Mouse (Mus musculus): ENCODE measurements around the gene Det1. TPM values are rescaled to one million over a fixed set of nuclear protein-coding genes. Genes with fewer than 3 reads are reported as not detected.

Gene Det1
- 12.7 to 19.9 TPM (median 14.8 TPM) in 4 replicates for total RNA-seq (2023)

DNA sequence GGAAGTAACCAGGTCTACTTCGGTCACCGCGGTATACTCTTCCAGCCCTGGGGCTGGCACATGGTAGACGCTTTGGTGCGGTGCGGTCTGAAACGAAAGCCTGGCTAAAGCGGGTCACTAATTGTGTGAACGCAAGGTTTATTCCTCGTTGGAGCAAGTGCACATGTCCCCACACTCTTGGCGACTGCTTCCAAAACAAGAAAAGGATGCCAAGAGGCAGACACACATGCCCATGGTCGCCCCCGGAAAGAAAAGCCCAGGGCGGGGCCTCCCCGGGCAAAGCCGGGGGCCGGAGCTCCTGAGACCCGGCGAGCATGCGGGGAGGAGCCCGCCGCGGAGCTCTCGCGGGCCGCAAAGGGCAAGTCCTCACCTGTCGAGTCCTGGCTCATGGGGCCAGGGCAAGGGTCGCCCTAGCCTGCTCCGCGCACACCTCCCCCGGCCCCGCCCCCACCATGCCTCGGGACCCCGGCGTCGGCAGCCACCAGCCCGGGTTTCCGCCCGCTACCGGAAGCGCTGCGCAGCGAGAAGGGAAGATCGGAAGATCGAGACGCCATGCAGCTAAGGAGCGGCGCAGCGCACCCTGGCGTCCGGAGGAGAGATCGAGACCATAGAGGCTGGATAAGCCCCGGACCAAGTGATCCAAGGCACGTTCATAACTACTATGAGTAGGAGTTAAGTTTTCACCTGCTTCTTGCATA, at the start of gene Det1:
Gene Det1 (minus strand): TSS at position 527 of the 698 bp plus-strand sequence.

DNA sequence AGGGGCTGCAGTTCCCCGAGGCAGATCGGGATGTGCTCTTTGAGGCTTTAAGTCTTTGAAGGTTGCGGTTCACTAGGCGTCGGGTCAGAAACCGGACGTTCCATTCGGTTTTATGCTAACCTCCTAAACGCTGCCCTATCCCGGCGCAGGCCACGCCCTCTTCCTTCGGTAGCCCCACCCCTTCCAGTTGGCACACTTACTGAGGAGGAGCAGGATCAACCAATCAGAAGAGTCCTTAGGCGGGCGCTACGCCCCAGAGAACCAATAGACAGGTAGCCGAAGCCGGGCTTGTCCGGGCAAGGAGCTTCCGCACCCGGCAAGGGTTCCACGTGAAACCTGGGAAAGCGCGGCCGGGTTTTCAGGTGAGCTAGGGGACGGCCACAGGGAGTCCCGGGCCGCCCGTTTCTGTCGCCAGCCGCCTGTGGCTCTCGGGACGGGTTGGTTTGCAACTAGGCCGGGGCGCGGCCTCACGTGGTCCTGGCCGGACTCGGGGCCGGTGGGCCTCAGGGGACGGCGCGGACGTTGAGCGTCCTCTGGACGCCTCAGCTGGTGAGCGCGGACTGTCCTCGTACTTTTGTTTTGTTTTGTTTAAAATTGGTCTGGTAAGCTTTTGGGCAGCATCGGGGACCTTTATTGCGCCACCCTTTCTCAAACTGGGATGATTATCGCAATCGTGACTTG, 48.7 kb upstream of the Det1 start, which contains the start of gene Aen:
Gene Aen (plus strand): TSS at position 202 of the 681 bp plus-strand sequence.

DNA sequence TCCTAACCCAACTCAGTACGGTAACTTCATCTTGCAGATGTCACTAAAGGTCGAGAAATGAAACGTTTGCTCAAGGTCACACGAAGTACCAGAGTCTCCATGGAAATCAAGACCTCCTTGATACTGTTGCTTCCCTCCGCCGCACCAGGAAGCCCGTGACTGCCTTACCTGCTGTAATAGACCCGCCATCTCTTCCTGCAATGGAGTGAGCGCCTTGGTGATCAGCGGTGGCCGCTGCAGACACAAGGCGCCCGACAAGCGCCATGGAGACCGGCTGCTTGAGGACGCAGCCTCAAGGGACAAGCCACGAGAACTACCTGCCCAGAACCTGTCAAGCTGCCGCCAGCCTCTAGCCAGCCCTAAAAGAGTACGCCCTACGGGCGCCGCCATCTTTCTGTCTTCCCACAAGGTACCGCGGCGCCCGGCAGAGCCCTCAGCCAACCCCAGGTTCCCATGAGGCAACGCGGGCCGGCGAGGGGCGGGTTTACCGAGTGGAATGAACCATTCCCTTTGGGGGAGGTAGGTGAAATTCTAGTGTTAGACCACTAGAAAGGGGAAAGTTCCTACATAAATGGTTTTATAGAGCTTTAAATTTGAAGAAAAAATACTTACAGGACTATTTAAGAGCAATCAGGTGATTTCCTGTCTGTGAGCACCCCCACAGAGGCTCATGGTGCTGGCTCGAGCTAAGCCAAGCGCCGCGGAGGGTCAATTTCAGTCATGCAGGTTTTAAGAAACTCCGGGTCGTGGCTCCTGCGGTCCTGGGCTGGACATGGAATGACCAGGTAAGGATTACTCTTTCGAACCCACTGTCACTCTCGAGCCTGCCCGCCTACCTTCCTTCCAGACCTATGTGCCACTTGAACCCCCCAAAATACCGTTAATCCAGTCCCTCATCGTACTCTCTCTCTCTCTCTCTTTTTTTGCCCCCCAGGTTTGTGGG, 64.2 kb downstream of the Det1 start, which contains the start of the genes Mrps11 and Mrpl46:
Gene Mrps11 (plus strand): TSS at position 481 of the 943 bp plus-strand sequence.
Gene Mrpl46 (minus strand): TSS at position 893 of the 943 bp plus-strand sequence.

Other genes starting within 250 kb of the Det1 start
- 0.34 TPM in 1 of 4 replicates, not detected in the others for gene Ntrk3, start 109.3 kb downstream of the Det1 start, total RNA-seq (2023)
- gene Mrps11, start 64.1 kb downstream of the Det1 start, total RNA-seq (2023), result 16.8 to 27.6 TPM (median 18.4 TPM) in 4 replicates
- gene Mrpl46, start 63.7 kb downstream of the Det1 start, total RNA-seq (2023), result 21.7 to 26.2 TPM (median 24.8 TPM) in 4 replicates
- 23.9 to 35.3 TPM (median 29.7 TPM) in 4 replicates for gene Aen, start 48.6 kb upstream of the Det1 start, total RNA-seq (2023)
- gene Isg20, start 66.2 kb upstream of the Det1 start, total RNA-seq (2023), result 16.1 to 22.5 TPM (median 19.8 TPM) in 4 replicates
- not detected in 4 replicates for gene Acan, start 206.2 kb upstream of the Det1 start, total RNA-seq (2023)